Mouse (Mus musculus): ENCODE data around the gene Il1rn. TPM values are rescaled to one million over a fixed set of nuclear protein-coding genes. Genes with fewer than 3 reads are reported as not detected.

Gene Il1rn
- polyA plus RNA-seq (2015; fragmentation: Nextera tagmentation; extraction: Ambion mirVana), result 0.49 and 0.61 TPM in 2 replicates

GRCm38 (mm10) chr2:24336545-24336944, at the start of gene Il1rn:
Gene Il1rn (plus strand): TSS chr2:24336853.
- H3K27ac ChIP-seq, result no peak within 1 kb of the TSS
- peak; percentile 51; the same call in 1 of the 2 replicates for ATAC-seq (ENCODE audit: low FRiP score, low read depth)

GRCm38 (mm10) chr2:24290896-24291295, 45.8 kb upstream of the Il1rn start, which contains the start of gene Il1f10:
Gene Il1f10 (plus strand): TSS chr2:24291196.
- H3K9me3 ChIP-seq, result no peaks in the 10 kb centered on the region
- no peak within 1 kb of the TSS for H3K4me3 ChIP-seq
- H3K9ac ChIP-seq, result no peak within 1 kb of the TSS
- WGBS, result 78% methylated on average over 5 of the region's 5 CpGs
- no peaks in the 10 kb centered on the region for H3K27me3 ChIP-seq
- H3K27ac ChIP-seq, result no peak within 1 kb of the TSS
- H3K36me3 ChIP-seq, result no peaks in the 10 kb centered on the region
- ATAC-seq (ENCODE audit: low FRiP score, low read depth), result no peak
- H3K4me2 ChIP-seq (replicated peaks), result no peak within 1 kb of the TSS
- no peaks in the 10 kb centered on the region for H3K4me1 ChIP-seq

More at GRCm38 (mm10) chr2:24336545-24336944, at the start of gene Il1rn:
- Histone ChIP-seq H3K9me3 (no peaks in the 10 kb centered on the region), H3K4me3 (no peak within 1 kb of the TSS), H3K4me1 (peaks cover 4% of the 10 kb centered on the region; the same call in 1 of the 2 replicates), H3K4me2 (replicated peaks) (no peak within 1 kb of the TSS), H3K9ac (no peak within 1 kb of the TSS), H3K27me3 (no peaks in the 10 kb centered on the region), H3K36me3 (no peaks in the 10 kb centered on the region)
- WGBS, result 60% methylated on average over 2 of the region's 2 CpGs

GRCm38 (mm10) chr2:24294616-24295015, 42.0 kb upstream of the Il1rn start:
- WGBS, result 37% methylated on average over 1 of the region's 1 CpGs
- Histone ChIP-seq H3K36me3 (no peaks in the 10 kb centered on the region), H3K4me2 (replicated peaks) (no peak overlapping the region), H3K27ac (no peak overlapping the region), H3K4me3 (no peak overlapping the region), H3K27me3 (no peaks in the 10 kb centered on the region), H3K4me1 (no peaks in the 10 kb centered on the region), H3K9ac (no peak overlapping the region), H3K9me3 (no peaks in the 10 kb centered on the region)
- no peak for ATAC-seq (ENCODE audit: low FRiP score, low read depth)

- ATAC-seq (ENCODE audit: low FRiP score, low read depth), result no peak
- WGBS, result 6% methylated on average over 3 of the region's 3 CpGs
- H3K9me3 ChIP-seq, result no peaks in the 10 kb centered on the region
- H3K27me3 ChIP-seq, result no peaks in the 10 kb centered on the region
- H3K27ac ChIP-seq, result no peak overlapping the region
- no peak overlapping the region for H3K9ac ChIP-seq
- H3K4me3 ChIP-seq, result no peak overlapping the region
- no peaks in the 10 kb centered on the region for H3K36me3 ChIP-seq
- no peaks in the 10 kb centered on the region for H3K4me1 ChIP-seq
- no peak overlapping the region for H3K4me2 ChIP-seq (replicated peaks)
Measured at GRCm38 (mm10) chr2:24296837-24297236, 39.8 kb upstream of the Il1rn start.

DNA sequence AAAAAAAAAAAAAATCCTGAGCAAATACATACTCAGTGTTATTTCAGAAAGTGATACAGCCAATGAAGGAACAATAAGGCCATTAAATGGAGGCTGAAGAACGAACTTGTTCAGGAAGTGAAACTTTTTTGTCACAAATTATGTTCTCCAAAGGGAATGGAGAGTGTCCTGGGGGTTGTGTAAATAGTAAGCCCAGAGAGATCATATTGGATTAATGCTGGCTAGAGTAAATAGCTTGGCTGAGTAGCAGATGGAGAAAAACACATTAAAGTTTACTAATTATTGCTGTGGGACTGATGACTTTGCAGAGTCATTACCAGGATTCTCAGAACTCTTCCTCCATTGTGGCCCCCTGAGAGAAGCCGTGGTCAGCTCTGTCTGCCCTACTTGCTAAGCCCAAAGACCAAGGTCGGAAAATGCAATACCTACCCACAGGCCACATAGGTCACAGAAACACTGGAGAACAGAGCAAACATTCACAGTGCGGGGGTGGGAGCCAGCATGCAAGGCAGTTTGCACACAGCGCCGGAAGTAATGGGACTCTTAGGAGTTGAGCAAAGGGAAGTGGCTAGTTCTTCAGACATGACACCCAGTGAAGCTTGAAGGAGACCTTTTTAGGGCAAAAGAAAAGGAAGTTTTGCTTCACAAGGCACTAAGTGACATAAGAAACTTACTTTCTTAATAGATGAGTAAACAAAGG, 25.2 kb upstream of the Il1rn start:
- 63% methylated on average over 6 of the region's 6 CpGs for WGBS
- Histone ChIP-seq H3K27ac (no peak overlapping the region), H3K36me3 (no peaks in the 10 kb centered on the region), H3K9ac (no peak overlapping the region), H3K4me2 (replicated peaks) (no peak overlapping the region), H3K4me3 (no peak overlapping the region), H3K27me3 (no peaks in the 10 kb centered on the region), H3K4me1 (no peaks in the 10 kb centered on the region), H3K9me3 (no peaks in the 10 kb centered on the region)
- ATAC-seq (ENCODE audit: low FRiP score, low read depth), result no peak

- no peaks in the 10 kb centered on the region for H3K9me3 ChIP-seq
- H3K27me3 ChIP-seq, result no peaks in the 10 kb centered on the region
- no peak overlapping the region for H3K4me2 ChIP-seq (replicated peaks)
- no peak overlapping the region for H3K9ac ChIP-seq
- no peaks in the 10 kb centered on the region for H3K4me1 ChIP-seq
- H3K27ac ChIP-seq, result no peak overlapping the region
- 71% methylated on average over 1 of the region's 1 CpGs for WGBS
- ATAC-seq (ENCODE audit: low FRiP score, low read depth), result no peak
- no peak overlapping the region for H3K4me3 ChIP-seq
- no peaks in the 10 kb centered on the region for H3K36me3 ChIP-seq
Measured at GRCm38 (mm10) chr2:24316919-24317318, 19.7 kb upstream of the Il1rn start.

DNA sequence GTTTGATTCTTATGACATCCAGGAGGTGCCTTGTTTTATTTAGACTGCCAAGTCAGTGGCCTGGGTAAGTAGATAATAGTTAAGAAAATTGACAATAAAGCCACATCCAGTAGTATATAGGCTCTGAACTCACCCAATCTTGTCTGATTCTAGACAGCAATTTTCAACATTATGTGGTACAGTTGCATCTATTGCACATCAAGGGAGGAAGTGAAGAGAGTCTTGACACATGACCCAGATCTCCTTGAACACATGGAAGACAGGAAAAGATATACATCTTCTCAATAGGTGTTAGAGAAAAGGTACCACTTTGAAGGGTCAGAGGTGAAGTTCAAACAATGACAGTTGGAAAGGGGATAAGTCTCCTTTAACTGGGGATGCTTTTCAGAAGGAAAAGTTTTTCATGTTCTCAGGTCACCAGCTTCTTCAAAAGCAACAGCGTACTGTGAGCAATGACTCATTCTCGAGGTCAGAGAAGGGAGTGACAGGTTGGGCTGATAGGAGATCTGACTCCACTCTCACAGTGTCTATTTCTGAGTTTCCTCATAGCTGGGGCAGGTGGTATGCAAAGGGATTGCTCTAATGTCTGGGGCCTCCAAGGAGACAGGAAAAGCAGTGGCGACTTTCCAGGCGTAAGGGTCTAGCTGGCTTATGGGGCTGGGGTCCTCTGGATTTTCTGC, 18.6 kb upstream of the Il1rn start:
- H3K9me3 ChIP-seq, result no peaks in the 10 kb centered on the region
- H3K27ac ChIP-seq, result no peak overlapping the region
- no peak overlapping the region for H3K9ac ChIP-seq
- H3K4me1 ChIP-seq, result no peaks in the 10 kb centered on the region
- H3K4me2 ChIP-seq (replicated peaks), result no peak overlapping the region
- no peaks in the 10 kb centered on the region for H3K36me3 ChIP-seq
- 76% methylated on average over 4 of the region's 4 CpGs for WGBS
- ATAC-seq (ENCODE audit: low FRiP score, low read depth), result no peak
- no peaks in the 10 kb centered on the region for H3K27me3 ChIP-seq
- no peak overlapping the region for H3K4me3 ChIP-seq

- no peaks in the 10 kb centered on the region for H3K36me3 ChIP-seq
- H3K27ac ChIP-seq, result no peak overlapping the region
- H3K4me3 ChIP-seq, result no peak overlapping the region
- no peak overlapping the region for H3K4me2 ChIP-seq (replicated peaks)
- no peak for ATAC-seq (ENCODE audit: low FRiP score, low read depth)
- no peaks in the 10 kb centered on the region for H3K9me3 ChIP-seq
- H3K4me1 ChIP-seq, result peaks cover 4% of the 10 kb centered on the region; the same call in 1 of the 2 replicates
- WGBS, result 64% methylated on average over 3 of the region's 3 CpGs
- H3K27me3 ChIP-seq, result no peaks in the 10 kb centered on the region
- H3K9ac ChIP-seq, result no peak overlapping the region
Measured at GRCm38 (mm10) chr2:24335333-24335732, 1.3 kb upstream of the Il1rn start.

GRCm38 (mm10) chr2:24341395-24341885, 4.8 kb downstream of the Il1rn start:
- 71% methylated on average over 3 of the region's 3 CpGs for WGBS
- H3K36me3 ChIP-seq, result no peaks in the 10 kb centered on the region
- H3K9me3 ChIP-seq, result no peaks in the 10 kb centered on the region
- no peak overlapping the region for H3K27ac ChIP-seq
- peaks cover 3% of the 10 kb centered on the region; the same call in 1 of the 2 replicates for H3K4me1 ChIP-seq
- H3K9ac ChIP-seq, result no peak overlapping the region
- H3K4me3 ChIP-seq, result no peak overlapping the region
- H3K4me2 ChIP-seq (replicated peaks), result no peak overlapping the region
- no peak for ATAC-seq (ENCODE audit: low FRiP score, low read depth)
- H3K27me3 ChIP-seq, result no peaks in the 10 kb centered on the region

DNA sequence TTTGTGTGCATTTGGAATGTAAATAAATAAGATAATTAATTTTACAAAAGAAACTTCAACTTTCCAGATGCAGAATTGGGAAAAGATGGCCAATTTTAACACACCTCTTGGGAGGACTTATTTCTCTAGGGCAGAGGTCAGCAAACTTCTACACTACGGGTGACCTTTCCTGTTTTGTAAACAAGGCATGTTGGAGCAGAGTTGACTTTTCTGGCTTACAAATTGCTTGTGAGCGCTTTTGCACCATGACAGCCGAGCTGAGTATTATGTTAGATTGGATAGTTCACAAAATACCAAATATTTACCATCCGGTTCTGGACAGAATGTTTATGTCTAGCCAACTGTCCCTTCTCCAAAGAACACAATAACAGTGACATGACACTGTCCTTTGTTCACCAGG, 8.0 kb downstream of the Il1rn start:
- Histone ChIP-seq H3K9ac (no peak overlapping the region), H3K27me3 (no peaks in the 10 kb centered on the region), H3K36me3 (no peaks in the 10 kb centered on the region), H3K27ac (no peak overlapping the region), H3K4me1 (no peaks in the 10 kb centered on the region), H3K9me3 (no peaks in the 10 kb centered on the region), H3K4me2 (replicated peaks) (no peak overlapping the region), H3K4me3 (no peak overlapping the region)
- WGBS, result 86% methylated on average over 4 of the region's 4 CpGs
- no peak for ATAC-seq (ENCODE audit: low FRiP score, low read depth)

- 75% methylated on average over 8 of the region's 8 CpGs for WGBS
- no peak overlapping the region for H3K4me3 ChIP-seq
- H3K27me3 ChIP-seq, result no peaks in the 10 kb centered on the region
- no peaks in the 10 kb centered on the region for H3K36me3 ChIP-seq
- no peak overlapping the region for H3K4me2 ChIP-seq (replicated peaks)
- no peak for ATAC-seq (ENCODE audit: low FRiP score, low read depth)
- no peak overlapping the region for H3K9ac ChIP-seq
- H3K27ac ChIP-seq, result no peak overlapping the region
- no peaks in the 10 kb centered on the region for H3K4me1 ChIP-seq
- H3K9me3 ChIP-seq, result no peaks in the 10 kb centered on the region
Measured at GRCm38 (mm10) chr2:24345056-24345455, 8.4 kb downstream of the Il1rn start.

DNA sequence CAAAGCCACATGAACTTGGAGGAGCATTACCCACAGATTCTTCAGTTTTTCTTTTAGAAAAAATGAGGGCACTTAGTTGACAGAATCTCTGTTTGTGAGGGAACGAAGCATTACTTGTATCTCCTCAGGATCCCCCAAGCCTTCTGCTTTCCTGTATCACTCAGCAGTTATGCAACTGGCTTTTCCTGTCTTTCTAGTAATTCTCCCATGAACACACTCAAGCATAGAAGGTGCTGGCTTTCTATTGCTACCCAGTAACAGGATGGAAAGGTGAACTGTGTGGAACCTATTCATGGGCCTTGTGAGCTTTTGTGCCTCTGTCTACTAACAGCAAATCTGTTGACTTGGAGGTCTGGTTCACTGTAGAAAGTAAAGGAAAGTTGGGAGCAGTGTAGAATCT, 11.3 kb downstream of the Il1rn start:
- H3K4me3 ChIP-seq, result no peak overlapping the region
- no peaks in the 10 kb centered on the region for H3K9me3 ChIP-seq
- no peaks in the 10 kb centered on the region for H3K27me3 ChIP-seq
- no peaks in the 10 kb centered on the region for H3K4me1 ChIP-seq
- H3K36me3 ChIP-seq, result no peaks in the 10 kb centered on the region
- H3K4me2 ChIP-seq (replicated peaks), result no peak overlapping the region
- no peak overlapping the region for H3K9ac ChIP-seq
- WGBS, result 76% methylated on average over 1 of the region's 1 CpGs
- no peak for ATAC-seq (ENCODE audit: low FRiP score, low read depth)
- no peak overlapping the region for H3K27ac ChIP-seq

Data from limb, embryonic 13.5 days (tissue).